Mouse (Mus musculus) retina, postnatal 7 days (tissue): ENCODE measurements at regions not wholly inside any gene's neighbourhood (a gene's known extent, or its start where the extent isn't known, plus 50 kb on each side); places are given as distances from the start of the nearest gene placed in this dataset.

ENCODE experiments used
- DNase-seq: peaks from one replicate; pipeline ENCODE4 v3.0.0-alpha.2; 2012; ENCODE audit warnings: low read depth, low spot score

- no peak for DNase-seq
Observed at GRCm38 (mm10) chr3:60917271-60917670, 85.3 kb upstream of the P2ry1 start.

GRCm38 (mm10) chr3:60926024-60926547 is 76.5 kb upstream of the P2ry1 start:
- DNase-seq, result no peak

GRCm38 (mm10) chr3:60928910-60929309 is 73.7 kb upstream of the P2ry1 start:
- no peak for DNase-seq

GRCm38 (mm10) chr3:60934492-60934891 is 68.1 kb upstream of the P2ry1 start:
- DNase-seq, result no peak

- DNase-seq, result no peak
Observed at GRCm38 (mm10) chr3:60941451-60941850, 61.1 kb upstream of the P2ry1 start.

GRCm38 (mm10) chr3:60948897-60949296 is 53.7 kb upstream of the P2ry1 start:
- no peak for DNase-seq
